Mouse (Mus musculus) thymus, postnatal 14 days (tissue): Measurements from ENCODE around the gene Dusp13.
A peak's percentile ranks its signal among the peaks of the same experiment; 100 is the strongest.

ENCODE experiments used
- DNase-seq: peaks from one replicate; pipeline ENCODE4 v3.0.0; 2021

The Dusp13 gene

DNA sequence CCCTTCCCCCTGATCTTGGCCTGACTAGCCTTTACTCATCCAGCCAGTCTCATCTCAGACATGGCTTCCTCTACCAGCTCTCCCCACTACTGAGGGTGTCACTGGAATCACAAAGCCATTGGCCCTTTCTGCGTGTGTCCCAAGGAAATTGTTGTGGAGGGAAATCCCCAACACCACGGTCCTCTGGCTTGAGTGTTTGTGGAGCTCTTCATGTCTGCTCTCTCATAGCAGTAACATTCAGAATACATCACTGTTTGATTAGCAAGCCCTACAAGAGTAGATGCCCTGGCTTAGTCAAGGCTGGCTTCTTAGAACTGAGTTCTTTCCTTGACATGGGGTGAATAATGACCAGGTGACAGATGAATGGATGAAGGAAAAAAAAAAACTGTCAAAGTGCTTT, 4.1 kb downstream of the Dusp13 start:
- no peak for DNase-seq

GRCm38 (mm10) chr14:21746251-21746650, 4.7 kb downstream of the Dusp13 start:
- DNase-seq = no peak

- DNase-seq = no peak
These were observed 5.8 kb downstream of the Dusp13 start for GRCm38 (mm10) chr14:21745149-21745548.

DNA sequence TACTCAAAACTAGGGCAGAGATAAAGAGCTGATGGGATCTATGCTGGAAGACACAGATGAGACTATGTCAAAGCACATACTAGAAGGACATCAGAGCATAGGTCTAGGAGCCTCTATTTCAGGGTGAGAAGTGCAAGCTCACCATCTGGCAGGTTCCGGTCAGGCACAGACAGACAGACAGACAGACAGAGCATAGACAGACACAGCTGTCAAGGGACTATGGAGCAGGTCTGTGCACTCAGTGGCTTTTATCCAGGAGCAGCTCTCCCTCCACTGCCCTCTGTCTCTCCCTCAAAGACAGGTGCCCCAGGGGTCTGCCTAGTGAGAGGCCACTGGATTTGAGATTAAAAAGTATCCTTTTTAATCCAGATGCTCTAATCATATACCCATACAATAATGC, 6.8 kb downstream of the Dusp13 start:
- DNase-seq = no peak

DNA sequence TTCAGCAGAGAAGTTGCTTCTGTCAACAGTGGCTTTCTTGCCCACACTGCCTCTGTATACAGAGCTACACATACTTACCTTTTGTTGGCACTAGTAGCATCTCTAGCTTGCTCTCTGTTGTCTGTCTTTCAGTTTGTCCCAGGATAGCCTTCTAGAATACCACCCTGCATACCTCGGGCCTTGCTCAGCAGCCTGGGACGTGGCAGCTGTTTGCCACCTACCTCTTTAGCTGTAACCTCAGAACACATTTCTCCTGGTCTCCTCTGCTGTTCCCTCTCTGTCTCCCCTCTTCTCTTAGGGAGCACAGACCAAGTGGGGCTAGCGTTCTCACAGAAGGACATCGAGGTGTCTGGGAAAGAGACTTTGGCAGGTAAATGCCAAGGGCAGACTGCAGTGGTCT, 8.5 kb downstream of the Dusp13 start:
- DNase-seq = no peak

DNA sequence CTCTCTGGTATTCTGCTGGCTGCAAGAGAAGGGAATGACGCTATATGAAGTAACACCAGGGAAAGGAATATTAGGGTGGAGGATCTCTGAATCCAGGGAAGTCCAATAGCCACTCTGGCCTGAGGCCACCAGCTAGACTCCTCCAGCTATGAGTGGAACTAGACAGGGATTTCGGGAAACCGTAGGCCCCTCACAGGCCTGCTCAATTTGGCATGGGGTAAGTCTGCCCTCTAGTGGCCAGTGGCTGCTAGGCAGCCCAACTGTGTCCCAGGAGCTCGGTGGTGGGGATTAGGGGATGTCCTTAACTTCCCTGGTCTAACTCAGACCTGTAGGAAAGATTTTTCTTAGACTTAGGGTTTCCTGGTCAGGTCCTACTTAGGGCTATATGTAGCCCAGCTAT, 9.2 kb downstream of the Dusp13 start:
- peak; percentile 76 for DNase-seq

GRCm38 (mm10) chr14:21741314-21741713, 9.7 kb downstream of the Dusp13 start:
- DNase-seq = no peak

DNA sequence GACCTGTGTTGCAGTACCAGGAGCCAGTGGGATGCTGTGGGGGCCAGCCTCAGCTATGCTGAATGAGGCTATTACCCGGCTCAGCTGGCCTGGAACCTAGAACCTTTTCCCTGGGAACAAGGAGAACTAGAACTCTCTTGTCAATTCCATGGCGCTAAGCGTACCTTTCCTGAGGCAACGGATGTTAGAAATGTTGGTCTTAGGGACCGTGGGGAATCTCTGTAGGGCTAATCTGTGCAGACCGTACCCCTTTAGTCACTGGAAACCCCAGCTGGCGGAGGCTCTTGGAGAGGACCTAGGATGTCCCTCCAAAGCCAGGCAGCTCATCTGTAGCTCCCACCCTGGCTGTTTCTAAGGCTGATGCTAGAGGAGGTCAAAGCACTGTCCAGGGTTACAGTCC, 10.6 kb downstream of the Dusp13 start:
- DNase-seq = no peak

DNA sequence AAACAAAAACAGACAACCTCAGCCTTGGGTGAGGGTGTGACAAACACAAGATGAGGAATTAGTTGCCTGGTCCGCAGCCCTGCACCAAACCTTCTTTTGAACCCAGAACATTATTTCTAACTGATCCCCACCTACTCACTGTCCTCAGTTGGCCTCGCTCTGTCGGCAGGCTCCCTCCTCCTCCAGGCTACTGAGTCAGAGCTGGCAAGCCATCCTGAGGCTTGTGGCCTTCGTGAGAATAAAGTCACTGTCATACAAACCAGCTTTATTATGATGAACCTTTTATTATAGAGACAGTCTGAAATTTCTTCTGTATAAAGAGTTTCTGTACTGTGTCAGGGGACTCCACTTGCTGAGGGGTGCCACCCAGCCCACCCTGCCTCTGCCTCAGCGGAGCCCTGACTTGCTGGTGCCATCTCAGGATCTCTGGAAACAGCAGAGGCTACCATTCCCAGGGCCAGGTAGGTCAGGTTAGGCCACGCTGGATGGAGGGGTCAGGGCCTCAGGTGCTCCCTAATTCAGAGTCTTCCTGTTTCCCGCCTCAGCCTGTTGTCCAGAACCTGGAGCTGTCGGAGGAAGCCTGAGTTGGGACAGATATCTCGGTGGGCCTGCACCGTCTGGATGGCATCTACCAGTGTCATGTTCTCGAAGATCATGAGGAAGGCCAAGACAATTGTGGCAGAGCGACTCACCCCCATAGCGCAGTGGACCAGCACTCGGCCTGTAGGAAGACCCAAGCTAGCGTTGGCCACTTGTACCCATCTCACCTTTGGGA, 17.7 kb downstream of the Dusp13 start:
- DNase-seq = no peak

GRCm38 (mm10) chr14:21729936-21730335, 21.0 kb downstream of the Dusp13 start:
- DNase-seq = no peak

DNA sequence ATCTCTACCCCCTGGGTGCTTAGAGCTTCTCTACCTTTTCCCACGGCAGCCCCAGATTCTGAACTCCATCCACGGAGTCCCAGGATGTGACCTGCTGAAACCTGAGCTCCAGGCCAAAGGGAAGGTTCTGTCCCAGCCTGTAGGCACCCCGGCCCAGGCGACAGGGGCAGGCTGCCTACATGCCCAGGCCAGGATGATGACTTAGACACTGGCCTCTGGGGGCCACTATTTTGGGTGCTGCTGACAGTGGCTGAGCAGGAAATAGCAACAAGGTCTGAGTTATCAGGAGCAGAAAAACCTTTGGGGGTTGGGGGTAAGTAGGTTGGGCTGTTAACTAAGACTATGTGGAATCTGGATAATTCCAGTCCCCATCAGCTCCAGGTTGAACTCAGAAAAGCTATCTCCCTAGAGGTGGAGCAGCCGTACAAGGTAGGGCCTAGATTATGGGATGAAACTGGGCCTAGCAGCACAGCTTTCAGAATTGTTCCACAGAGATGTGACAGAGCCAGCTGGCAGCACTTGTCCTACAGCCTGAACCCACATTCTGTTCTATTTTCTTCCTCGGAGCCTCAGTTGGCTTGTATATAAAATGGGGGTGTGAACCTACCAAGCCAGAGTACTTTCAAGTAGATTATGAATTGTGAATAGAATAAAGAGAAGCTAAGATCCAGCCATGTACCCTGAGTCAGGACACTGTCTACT, 21.8 kb downstream of the Dusp13 start:
- no peak for DNase-seq

- DNase-seq = no peak
These were observed 28.8 kb downstream of the Dusp13 start for GRCm38 (mm10) chr14:21722021-21722698.

- no peak for DNase-seq
These were observed 30.4 kb downstream of the Dusp13 start for GRCm38 (mm10) chr14:21720430-21721205.

DNA sequence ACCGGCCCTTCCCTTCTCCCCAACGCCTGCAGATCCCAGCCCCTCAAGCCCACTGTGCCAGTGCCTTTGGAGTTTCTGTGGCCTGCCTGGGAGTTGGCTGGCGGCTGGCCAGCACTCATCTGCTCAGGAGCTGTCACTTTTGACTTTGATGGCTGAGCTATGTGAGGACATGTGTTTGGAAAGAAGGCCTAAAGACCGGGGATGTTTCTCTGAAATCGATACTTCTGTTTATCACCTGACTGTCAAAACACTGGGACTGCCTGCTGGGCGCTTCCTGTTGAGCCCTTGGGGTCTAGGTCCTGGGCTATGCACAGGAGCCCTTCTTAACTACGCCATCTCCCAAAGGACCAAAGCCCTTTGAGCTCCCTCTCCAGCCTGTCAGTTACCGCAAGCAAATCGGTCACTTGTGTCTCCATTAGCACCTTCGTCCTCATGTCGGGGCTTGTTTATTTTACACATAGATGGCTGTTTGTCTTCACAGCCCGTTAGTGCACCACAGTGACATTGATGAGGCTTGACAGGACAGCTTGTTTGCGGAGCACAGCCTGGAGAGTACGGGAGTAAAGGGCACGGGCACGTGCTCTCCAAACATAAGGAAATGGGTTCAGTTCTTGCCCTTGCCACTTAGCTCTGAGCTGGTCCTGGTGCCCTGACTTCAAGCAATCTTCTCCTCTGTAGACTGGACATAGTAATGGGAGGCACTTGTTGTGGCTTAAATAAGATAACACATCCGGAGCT, 31.2 kb downstream of the Dusp13 start:
- DNase-seq = no peak

- no peak for DNase-seq
These were observed 36.5 kb downstream of the Dusp13 start, which contains the start of gene Dupd1 for GRCm38 (mm10) chr14:21714486-21714885. TSS of gene Dupd1 (minus strand) at chr14:21714576.

DNA sequence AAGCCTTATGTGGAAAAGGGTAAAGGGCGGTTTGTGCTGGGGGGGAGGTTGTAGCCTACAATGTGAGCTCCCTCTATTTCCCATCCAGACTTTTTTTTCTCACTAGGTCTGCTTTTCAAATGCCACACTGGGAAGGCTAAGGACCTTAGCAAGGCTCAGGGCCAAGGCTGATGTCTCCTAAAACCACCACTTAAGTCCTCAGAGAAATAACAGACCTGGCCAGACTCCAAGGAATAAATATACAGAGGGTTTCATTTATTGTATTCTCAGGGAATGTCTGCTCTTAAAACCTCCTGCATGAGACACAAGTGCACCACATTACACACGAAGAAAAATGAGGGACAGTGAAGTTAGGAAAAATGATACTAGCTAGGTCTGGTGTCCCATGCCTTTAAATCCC, 39.8 kb downstream of the Dusp13 start:
- no peak for DNase-seq

DNA sequence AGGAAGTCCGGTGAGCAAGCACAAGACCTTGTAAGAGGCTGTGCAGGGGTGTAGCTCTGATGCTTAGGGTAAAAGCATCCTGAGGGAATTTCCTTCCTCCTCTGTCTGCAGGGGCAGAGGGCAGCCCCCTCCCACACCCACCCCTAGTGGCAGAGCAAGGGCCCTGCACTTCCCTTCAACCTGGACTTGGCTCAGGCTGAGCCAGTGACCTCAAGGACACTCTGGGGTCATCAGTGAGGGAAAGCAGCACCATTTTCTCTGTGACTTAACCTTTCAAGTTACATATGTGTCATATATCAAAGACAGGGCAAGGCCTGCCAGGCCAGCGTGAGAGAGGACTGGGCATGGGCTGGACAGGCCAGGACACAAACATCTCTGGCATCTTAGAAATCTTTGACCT, 41.4 kb downstream of the Dusp13 start:
- DNase-seq = no peak

- DNase-seq = no peak
These were observed 44.0 kb downstream of the Dusp13 start for GRCm38 (mm10) chr14:21706759-21707571.

- DNase-seq = no peak
These were observed 45.5 kb downstream of the Dusp13 start for GRCm38 (mm10) chr14:21705462-21705861.

GRCm38 (mm10) chr14:21703255-21703654, 47.7 kb downstream of the Dusp13 start:
- DNase-seq = no peak

GRCm38 (mm10) chr14:21702691-21703090, 48.3 kb downstream of the Dusp13 start:
- DNase-seq = no peak
